Mouse (Mus musculus) kidney, adult 8-10 months (tissue): ENCODE measurements around the gene Hrk.

ENCODE experiments used
- DNase-seq, 2 experiments: peaks; one replicate each; pipeline ENCODE4 v3.0.0; 2022

Hrk gene

GRCm38 (mm10) chr5:118167561-118167995 lies 3.1 kb downstream of the Hrk start:
- DNase-seq = peak; percentile 55 to 58

DNA sequence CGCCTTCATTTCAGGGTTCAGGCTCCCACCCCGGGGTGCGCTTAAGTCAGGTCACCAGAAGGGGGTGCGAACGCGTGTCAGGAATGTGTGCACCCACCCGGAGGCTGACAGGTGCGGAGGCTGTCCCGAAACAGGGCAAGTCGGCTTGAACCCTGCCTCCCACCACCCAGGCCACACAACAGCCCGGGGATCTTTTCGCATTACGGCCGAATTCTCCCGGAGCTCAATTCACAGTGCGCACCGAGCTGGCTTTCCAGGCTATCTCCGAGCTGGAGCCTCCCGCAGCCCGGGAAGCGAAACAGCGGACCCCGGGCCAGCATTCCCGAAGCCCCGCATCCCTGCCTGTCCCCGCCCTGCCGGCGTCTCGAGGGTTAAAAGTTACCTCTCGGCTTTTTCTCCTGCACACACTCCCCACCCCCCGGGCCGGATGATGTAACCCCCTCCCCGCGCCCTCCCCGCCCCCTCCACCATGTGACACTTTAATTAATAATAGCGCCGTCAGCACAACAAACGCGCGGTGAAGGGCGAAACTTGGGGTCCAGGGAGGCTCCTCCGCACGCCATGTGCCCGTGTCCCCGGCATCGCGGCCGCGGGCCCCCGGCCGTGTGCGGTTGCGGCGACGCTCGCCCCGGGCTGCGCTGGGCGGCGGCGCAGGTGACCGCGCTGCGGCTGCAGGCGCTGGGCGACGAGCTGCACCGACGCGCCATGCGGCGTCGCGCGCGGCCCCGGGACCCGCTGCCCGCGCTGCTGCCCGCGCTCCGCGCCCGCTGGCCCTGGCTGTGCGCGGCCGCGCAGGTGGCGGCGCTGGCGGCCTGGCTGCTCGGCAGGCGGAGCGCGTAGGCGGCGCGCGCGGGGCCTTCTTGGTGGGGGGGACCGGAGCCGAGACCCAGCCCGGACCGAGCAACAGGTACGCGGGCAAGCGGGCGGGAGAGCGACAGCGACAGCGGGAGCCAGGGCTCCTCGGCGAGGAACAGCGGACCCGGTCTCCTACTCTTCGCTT lies 5.1 kb downstream of the Hrk start:
- DNase-seq = no peak

DNA sequence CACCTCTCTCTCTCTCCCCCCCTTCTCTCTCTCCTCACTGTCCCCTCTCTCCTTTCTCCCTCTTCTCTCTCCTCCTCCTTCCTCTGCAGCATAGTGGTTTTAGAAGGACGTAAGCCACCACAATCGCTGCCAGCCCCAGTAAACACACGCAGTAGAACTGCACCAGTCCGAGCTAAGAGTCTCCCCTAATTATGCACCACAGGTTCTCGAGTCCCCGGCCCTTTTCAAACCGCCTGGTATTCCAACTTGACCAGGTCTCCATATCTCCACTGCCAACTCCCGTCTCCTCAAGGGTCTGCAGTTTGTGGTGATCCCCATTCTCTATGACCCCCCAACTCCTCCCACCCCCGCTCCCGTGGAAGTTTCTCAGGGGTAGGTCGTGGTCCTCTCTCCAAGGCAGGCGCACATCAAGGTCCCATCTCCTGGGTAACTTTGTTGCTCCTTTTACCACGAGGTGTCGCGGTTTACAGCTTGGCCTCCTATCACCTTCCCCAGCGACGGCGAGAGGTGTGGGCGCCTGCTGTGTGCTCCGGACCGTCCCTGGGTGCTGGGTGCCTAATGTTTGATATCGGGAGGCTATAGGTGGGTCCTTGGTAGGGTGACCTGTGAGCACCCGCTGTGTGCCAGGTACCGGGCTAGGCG lies 6.6 kb downstream of the Hrk start:
- peak; percentile 9 to 37 for DNase-seq

- no peak for DNase-seq
These were observed 7.2 kb downstream of the Hrk start for GRCm38 (mm10) chr5:118171665-118172064.

GRCm38 (mm10) chr5:118172078-118172723 lies 7.8 kb downstream of the Hrk start:
- no peak for DNase-seq

DNA sequence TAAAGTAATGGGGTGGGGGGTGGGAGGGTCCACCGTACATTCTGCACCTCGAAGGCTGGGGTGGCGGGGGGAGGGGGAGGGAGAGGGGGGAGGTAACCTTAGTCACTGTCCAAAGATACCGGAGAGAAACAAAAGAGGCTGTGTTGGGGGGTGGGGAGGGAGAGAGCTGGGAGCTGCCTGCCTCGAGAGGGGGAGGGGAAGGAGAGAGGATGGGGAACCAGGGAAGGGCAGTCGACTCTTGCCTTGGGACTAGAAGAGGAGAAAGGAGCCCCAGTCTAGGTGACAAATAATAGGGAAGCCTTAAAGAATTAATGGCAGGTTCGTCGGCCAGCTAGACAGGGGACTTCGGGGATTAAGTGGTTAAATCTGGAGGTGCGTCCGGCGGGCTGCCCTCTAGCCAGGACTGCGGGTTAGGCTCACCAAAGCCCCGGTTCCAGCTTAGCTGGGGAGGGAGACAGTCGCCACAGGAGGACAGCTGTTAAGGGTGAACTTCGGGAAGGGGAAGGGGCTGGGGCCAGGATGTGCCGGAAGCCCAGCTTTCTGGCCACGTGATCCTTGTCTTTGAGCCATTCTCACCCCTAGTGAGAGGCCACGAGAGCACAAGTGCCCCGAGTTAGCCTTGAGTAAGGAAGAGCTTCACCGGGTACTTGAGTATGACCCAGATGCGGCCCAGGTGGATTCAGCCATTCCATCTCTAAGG lies 10.0 kb downstream of the Hrk start:
- no peak for DNase-seq

GRCm38 (mm10) chr5:118175137-118175536 lies 10.7 kb downstream of the Hrk start:
- DNase-seq = no peak

DNA sequence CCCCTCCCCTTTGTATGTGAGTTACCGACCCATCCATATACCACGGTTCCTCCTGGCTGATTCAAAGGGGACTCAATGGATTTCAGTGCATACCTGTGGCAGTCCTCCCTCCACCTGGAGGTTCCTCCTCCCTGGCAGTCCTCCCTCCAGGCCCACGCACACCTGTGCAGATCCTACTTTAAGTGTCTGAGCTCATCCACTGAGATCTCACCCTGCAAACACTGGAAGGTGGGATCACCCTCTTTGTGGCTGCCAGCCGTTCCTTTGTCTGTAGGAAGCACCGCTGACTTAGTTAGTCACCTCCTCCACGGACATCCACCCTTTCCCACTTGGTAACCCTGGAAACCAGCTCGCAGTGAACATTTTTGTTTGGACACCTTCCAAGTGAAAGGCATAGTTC lies 13.2 kb downstream of the Hrk start:
- DNase-seq = no peak

DNA sequence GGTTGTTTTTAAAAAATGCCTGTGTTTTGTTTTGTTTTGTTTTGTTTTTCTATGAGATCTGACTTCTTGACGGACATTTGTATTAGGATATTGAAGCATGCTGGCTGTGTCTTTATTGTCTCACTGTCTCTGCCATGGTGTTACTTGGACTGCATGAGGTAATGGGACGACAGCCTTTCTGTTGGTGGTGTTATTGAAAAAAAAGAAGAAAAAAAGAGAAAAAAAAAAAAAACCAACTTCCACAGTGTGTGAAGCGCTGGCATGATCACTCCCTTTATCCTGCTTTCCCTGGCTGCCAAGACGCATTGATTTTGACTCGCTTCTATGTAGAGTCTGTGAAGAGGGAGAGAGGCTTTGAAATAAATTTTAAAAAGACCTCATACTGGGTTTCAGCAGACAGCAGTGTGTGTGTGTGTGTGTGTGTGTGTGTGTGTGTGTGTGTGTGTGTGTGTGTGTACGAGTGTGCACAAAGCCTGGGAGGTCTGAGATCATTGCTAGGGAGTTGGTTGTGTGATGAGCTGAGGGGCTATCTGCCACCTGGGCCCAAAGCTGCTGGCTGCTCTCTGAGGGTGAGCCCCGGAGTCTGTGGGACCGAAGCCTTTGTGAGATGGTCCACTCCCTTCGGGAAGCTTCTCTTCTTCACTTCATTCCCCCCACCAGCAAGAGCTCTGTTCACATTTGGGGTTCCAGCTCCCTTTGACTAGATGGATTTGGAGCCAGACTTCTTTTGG lies 22.6 kb downstream of the Hrk start:
- DNase-seq = no peak

- DNase-seq = no peak
These were observed 23.9 kb downstream of the Hrk start for GRCm38 (mm10) chr5:118188356-118188755.

GRCm38 (mm10) chr5:118190491-118190890 lies 26.0 kb downstream of the Hrk start:
- DNase-seq = no peak

GRCm38 (mm10) chr5:118192221-118192620 lies 27.8 kb downstream of the Hrk start:
- DNase-seq = no peak

- DNase-seq = no peak
These were observed 33.0 kb downstream of the Hrk start for GRCm38 (mm10) chr5:118197421-118197820.

- no peak for DNase-seq
These were observed 35.2 kb downstream of the Hrk start for GRCm38 (mm10) chr5:118199670-118200069.

DNA sequence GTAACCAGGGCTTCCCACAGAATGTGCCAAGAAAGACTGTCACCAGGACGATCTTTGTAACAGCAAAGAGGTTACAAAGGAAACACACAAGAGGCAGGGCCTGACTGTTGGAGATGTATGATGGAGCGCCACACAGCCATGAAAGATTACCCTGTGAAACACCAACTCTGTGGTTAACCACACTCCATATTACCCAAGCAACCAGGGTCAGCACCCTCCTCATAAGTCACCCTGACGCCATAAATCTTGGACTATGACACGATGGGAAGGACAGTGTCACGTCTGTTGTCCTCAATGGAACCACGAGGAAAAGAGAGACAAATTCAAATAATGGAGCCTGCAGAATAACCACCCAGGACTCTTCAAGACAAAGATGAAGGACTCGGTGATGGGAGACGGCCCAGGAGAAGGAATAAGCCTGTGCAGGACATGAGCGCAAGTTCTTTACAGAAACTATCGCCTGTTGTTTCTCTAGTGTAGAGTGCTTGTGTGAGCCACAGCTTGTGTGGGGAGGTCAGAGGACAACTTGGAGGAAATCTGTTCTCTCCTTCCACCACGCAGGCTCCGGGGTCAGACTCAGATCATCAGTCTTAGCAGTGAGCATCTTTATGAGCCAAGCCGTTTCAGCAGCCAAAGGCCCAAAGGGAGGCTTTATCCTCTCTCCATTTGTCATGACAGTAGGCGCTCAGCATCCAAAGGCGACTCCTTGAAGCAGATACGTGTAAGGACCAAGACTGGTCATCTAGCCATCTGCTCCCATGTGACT lies 40.4 kb downstream of the Hrk start:
- peak in 1 of 2 experiments; percentile 4 for DNase-seq

DNA sequence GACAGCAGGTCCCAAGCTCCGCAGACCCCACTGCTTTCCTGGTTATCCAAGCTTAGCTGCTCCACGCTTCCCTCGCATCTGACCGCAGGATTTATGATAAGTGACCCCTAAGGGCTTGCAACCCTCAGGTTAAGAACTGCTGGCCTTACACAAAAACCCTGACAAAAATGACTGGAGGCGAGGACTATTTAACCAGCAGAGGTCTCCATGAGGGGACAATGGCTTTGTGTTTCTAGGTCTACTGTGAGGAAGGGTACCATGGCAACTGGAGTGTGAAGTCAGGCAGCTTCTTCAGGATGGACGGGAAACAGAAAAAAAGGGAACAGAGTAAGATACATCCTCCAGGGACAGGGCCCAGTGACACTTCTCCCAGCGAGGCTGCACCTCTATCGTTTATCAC lies 41.4 kb downstream of the Hrk start:
- DNase-seq = no peak

DNA sequence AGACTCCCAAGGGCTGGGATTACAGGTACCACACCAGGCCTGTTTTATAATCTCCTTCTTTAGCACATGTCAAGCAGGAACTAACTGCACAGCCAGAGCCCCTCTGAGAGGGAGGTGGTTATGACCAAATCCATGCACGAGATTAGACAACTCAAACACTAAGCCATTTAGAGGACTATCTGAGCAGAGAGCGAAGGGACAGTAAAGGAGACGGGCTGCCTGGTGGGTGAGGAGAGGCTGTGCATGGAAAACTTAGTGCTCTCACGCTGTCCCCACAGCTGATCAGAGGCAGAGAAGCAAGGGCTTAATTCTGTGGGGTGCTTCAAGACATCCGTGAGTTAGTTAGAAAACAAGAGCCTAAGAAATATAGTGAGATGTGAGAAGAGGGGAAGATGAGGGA lies 49.6 kb downstream of the Hrk start:
- no peak for DNase-seq

DNA sequence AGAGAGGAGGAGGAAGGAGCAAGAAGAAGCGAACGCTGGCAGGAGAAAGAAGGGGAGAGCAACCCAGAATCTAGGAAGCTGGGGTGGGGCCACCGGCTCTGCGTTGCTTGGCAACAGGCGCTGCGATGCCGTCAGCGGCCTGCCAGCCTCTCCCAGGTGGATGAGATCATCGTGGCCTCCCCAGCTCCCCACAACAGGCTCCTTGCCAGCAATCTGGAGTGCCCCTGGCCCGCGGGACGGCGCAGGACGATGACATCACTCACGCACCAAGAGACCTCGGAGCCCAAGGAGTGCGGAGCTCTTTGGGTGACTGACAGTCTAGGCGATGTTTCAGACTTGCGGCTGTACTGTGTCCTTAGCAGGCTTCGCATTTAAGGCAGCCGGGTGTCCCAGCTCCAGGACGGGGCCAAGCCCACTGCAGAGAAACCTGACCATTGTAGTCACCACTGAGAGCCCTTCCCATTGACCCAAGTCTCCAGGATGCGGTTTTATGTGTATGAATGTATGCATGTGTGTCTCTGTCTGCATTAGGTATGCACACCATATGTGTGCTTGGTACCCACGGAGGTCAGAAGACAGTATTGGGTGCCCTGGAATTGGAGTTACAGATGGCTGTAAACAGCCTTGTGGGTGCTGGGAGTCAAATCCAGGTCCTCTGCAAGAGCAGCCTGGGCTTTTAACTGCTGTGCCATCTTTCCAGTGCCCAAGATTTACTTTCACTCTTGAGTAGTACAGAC lies 50.1 kb downstream of the Hrk start:
- peak; percentile 19 to 29 for DNase-seq

GRCm38 (mm10) chr5:118217410-118217809 lies 53.0 kb downstream of the Hrk start:
- no peak for DNase-seq

DNA sequence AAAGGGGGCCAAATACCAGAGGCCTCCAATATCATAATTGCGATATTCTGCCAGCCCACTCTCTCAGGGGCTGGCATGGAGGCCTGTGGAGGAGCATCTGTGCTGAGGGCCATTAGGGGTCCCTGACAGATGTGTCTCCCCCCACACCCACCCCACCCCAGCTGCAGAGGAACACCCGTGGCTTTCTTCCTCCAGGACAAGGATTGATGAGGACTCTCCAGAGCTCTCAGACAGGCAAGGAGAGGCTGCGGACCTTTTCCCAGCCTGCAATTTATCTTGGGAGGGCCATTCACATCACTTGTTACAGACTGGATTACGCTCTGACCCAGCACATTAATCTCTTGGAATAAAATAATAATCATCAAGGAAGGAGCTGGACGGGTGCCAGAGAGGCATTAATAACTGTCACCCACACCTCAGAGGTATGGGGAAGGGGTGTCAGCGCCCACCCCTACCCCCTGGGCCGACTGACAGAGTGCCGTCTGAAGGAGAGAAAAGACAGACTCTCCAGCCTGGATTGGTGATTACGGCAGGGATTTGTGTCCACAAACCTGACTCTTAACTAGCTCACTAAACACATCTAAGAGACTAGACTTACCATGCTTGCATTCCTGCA lies 58.8 kb downstream of the Hrk start:
- DNase-seq = no peak
